Mouse (Mus musculus) right cerebral cortex, postnatal 10 days (tissue): ENCODE measurements around the gene Loxl3.

ENCODE experiments used
- DNase-seq, 2 experiments: peaks; one replicate each; pipeline ENCODE4 v3.0.0; 2021; ENCODE audit warnings: low spot score in 2 of 2

Gene Loxl3

GRCm38 (mm10) chr6:83053136-83053960 is 19.4 kb downstream of the Loxl3 start:
- DNase-seq: peak; percentile 71 to 72

- peak; percentile 97 to 99 for DNase-seq
Observed at GRCm38 (mm10) chr6:83054074-83054851, 20.3 kb downstream of the Loxl3 start, which contains the start of gene Aup1. Gene Aup1 (plus strand): TSS chr6:83054521.

DNA sequence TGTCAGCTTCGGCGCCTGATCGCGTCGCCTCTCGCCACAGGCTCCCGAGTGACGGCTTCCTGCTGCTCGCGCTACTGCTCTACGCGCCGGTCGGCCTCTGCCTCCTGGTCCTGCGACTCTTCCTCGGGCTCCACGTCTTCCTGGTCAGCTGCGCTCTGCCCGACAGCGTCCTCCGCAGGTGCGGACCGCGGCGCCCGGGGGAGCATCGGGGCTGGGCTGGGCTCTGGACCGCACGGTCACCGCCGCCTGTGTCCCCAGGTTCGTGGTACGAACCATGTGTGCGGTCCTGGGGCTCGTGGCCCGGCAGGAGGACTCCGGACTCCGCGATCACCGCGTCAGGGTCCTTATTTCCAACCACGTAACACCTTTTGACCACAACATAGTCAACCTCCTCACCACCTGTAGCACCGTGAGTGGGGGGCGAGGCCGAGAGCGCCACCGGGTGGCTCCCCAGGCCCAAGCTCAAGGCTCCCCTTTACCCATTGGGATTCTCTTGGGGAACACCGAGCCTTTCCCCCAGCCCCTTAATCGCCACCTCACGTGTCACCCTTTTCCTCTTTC is 21.0 kb downstream of the Loxl3 start, which contains the start of gene Htra2:
Gene Htra2 (minus strand): TSS at position 403 of the 561 bp plus-strand sequence.
- DNase-seq: peak in 1 of 2 experiments; percentile 54

GRCm38 (mm10) chr6:83057790-83058189 is 23.8 kb downstream of the Loxl3 start, which contains the start of gene Dqx1:
Gene Dqx1 (plus strand): TSS chr6:83057844.
- no peak for DNase-seq

DNA sequence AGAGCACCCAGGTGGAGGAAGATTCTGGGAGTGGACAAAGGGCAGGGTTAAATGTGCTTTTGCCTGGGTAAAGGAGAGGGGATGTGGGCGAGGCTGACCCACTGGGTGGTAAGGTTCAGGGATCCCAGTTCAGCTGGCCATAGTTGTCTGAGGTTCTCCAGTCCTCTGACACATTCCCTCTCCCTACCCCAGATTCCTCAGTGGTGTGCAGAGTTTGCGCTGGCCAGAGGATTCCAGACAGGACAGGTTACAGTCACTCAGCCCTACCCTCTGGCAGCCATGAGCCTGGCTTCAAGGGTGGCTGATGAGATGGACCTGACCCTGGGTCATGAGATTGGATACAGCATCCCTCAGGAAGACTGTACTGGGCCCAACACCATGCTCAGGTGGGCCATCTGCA is 24.8 kb downstream of the Loxl3 start:
- DNase-seq: no peak

DNA sequence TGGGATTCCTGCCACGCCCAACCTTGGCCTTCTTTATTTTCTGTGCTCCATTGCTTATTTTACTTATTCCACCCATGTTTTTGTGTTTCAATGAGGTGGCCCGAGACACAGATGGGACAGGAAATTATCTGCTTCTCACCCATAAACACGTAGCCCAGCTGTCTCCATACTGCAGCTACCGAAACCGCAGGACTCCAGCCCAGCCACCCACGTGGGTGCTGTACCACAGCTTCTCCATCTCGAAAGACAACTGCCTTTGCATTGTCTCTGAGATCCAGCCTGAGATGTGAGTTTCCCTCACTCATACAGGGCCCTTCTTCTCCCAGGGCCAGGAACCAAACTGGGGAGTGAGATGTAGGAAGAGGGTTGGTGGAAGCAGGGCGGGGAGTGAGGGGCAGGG is 32.0 kb downstream of the Loxl3 start:
- no peak for DNase-seq

DNA sequence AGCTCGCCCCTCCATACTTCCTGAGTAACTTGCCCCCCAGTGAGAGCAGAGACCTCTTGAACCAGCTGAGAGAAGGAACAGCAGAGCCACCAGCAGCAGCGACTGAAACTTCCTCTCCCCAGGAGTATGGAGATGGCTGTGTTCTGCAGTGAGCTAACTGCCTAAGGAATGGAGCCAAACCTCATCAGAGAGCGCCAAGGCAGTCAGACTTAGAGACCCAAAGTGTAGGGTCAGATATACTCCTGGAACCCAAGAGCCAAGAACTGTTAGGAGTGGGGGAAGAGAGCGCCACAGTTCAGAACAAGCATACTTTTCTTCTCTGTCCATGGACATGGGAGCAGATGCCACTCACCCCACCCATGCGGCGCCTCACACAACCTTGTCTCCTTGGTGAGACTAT is 32.5 kb downstream of the Loxl3 start:
- DNase-seq: no peak

DNA sequence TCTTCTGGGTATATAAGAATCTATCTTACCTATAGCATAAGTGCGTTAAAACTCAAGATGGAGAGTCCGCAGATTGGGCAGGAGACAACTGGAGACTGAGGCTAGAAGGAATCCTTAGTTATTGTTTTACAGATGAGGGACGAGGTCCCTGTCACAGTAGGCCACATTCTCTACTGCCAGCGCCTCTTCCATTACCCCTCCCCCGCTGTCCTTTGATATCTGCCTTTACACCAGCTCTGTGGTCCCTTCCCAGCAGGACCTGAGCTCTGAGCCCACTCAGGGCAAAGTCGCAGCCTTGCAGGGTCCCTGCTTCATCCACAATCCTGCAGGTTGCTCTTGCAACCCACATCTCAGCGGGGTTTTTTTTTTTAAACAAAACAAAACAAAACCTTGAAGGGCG is 34.2 kb downstream of the Loxl3 start:
- no peak for DNase-seq

GRCm38 (mm10) chr6:83068706-83069487 is 34.9 kb downstream of the Loxl3 start:
- DNase-seq: no peak

- DNase-seq: no peak
Observed at GRCm38 (mm10) chr6:83069488-83070246, 35.7 kb downstream of the Loxl3 start.

DNA sequence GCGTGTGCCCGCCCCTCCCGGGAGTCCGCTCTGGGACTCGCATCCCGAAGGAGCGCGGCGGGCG is 36.1 kb downstream of the Loxl3 start, which contains the start of gene Tlx2:
Gene Tlx2 (minus strand): TSS at position 47 of the 64 bp plus-strand sequence.
- no peak for DNase-seq

GRCm38 (mm10) chr6:83070311-83071219 is 36.6 kb downstream of the Loxl3 start:
- no peak for DNase-seq

DNA sequence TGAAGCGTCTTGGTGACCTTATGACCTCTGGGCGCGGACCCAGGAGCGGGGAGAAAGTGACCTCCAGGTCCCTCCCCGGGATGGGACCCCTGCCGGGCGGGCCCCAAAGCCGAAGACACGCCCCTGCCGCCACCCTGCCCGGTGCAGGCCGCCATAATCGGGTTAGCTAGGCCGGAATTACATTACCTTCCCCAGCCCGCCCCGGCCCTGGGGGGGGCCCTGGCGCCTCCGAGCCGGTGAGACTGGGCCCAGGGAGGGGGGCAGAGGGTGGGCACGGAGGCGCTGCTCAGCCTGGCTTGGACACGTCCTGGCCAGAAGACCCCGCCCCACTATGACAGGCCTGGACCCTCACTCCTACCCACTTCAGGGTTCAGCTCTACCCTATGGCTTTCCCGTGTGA is 37.2 kb downstream of the Loxl3 start:
- DNase-seq: no peak

DNA sequence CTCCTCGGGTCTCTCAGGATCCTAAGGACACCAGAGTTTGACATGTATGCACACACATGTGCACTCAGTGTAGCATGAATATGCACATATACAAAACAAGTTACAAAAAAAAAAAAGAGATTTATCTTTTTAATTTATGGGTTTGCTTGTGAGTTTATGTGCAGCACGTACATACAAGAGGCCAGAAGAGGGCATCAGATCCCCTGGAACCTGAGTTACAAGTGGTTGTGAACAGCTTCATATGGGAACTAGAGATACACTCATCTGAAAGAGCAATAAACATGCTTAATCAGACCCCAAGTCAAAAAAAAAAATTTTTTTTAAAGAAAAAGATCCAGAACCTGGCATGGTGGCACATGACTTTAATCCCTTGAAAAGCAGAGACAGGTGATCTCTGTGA is 41.0 kb downstream of the Loxl3 start:
- no peak for DNase-seq

GRCm38 (mm10) chr6:83077630-83078323 is 43.8 kb downstream of the Loxl3 start, which contains the start of gene Pcgf1:
Gene Pcgf1 (plus strand): TSS chr6:83077869.
- no peak for DNase-seq

DNA sequence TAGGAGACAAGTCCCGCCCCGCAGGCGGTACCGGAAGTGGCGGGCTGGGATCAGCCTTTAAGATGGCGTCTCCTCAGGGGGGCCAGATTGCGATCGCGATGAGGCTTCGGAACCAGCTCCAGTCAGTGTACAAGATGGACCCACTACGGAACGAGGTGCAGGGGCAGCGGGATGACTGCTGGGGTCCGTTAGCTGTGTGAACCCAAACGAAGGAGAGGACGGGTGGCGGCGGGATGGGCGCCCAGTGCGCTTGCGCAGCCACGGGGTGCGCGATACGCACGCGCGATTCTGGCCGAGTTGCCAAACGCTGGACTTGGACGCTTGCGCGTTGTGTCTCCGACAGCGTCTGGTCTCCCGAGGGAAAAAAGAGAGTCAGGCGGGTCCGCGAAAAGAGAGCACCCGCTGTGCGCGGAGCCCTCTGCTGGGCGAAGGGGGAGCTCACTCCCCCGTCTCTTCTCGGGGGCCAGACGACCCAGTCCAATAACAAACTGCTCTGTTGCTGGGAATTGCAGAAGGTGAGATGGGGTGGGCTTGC is 44.4 kb downstream of the Loxl3 start:
- peak; percentile 98 to 100 for DNase-seq

- no peak for DNase-seq
Observed at GRCm38 (mm10) chr6:83080210-83080609, 46.2 kb downstream of the Loxl3 start.

GRCm38 (mm10) chr6:83083497-83083896 is 49.5 kb downstream of the Loxl3 start:
- DNase-seq: no peak

GRCm38 (mm10) chr6:83084477-83084876 is 50.5 kb downstream of the Loxl3 start:
- no peak for DNase-seq
